Mouse (Mus musculus): ENCODE measurements around the gene Atp13a4.
A peak's percentile ranks its signal among the peaks of the same experiment; 100 is the strongest.

DNA sequence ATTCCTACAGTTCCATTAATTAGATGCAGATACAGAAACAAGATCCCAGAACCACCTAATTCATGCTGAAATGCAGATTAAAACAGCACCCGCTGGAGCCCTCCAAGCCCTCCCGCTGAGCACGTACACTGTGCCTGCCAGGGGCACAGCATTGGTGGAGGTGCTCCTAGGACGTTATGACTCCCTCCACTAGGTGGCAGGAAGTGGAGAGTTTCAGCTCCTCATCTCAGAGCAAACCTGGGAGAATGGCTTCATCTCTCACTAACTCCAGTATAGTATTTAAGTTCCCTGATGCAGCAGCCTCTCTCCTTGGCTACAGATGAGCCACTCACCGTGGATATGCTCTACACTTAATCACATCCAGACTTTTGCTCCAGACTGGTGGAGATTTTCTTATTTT lies 110.0 kb downstream of the Atp13a4 start:
- TF ChIP-seq CTCF (IDR thresholded peaks at IDR 0.05; ENCODE audit: low read depth) (peak; percentile 59), EP300 (IDR thresholded peaks at IDR 0.05; ENCODE audit: low read depth) (no peak)
